Mouse (Mus musculus) left cerebral cortex, postnatal 36 days (tissue): Measurements from ENCODE around the gene Sar1b. TPM values are rescaled to one million over a fixed set of nuclear protein-coding genes. Genes with fewer than 3 reads are reported as not detected.
A peak's percentile ranks its signal among the peaks of the same experiment; 100 is the strongest.
"Not testable (repeated sequence)": the region's sequence is repeated elsewhere in the genome, so short reads cannot be mapped to it uniquely, and the experiment has no call there.

Source experiments
- DNase-seq, 2 experiments: peaks; one replicate each; pipeline ENCODE4 v3.0.0; 2021 to 2022; ENCODE audit warnings: low spot score in 2 of 2, mixed read lengths in 1 of 2
- intact Hi-C: fragments of 180-260 bp; cut with DNase I; formaldehyde crosslinking; loops from one replicate; pipeline ENCODE4 v1.15.1; 2025
- total RNA-seq, 2 experiments: library from RNA; stranded (reverse); gene quantifications; 2 replicates each; pipeline ENCODE4 v1.2.3; 2021

Sar1b gene
- total RNA-seq, 2 experiments from 2014 or later: 63.1 to 65.0 TPM

- no peak for DNase-seq
- intact Hi-C loops: no loop called here
Observed at GRCm38 (mm10) chr11:51768296-51768695, 4.8 kb downstream of the Sar1b start.

GRCm38 (mm10) chr11:51775507-51775906 lies 12.0 kb downstream of the Sar1b start:
- intact Hi-C loops: no loop called here
- DNase-seq: no peak

GRCm38 (mm10) chr11:51777478-51777877 lies 14.0 kb downstream of the Sar1b start:
- intact Hi-C loops: no loop called here
- no peak for DNase-seq

GRCm38 (mm10) chr11:51780773-51781267 lies 17.3 kb downstream of the Sar1b start:
- intact Hi-C loops: no loop called here
- DNase-seq: no peak

GRCm38 (mm10) chr11:51782721-51783120 lies 19.2 kb downstream of the Sar1b start:
- intact Hi-C loops: no loop called here

GRCm38 (mm10) chr11:51785926-51786325 lies 22.4 kb downstream of the Sar1b start:
- DNase-seq: no peak
- intact Hi-C loops: no loop called here

More at GRCm38 (mm10) chr11:51782721-51783120, 19.2 kb downstream of the Sar1b start:
- DNase-seq: no peak

GRCm38 (mm10) chr11:51789735-51790134 lies 26.2 kb downstream of the Sar1b start:
- intact Hi-C loops, DNase-seq: not testable (repeated sequence)

GRCm38 (mm10) chr11:51790662-51791061 lies 27.2 kb downstream of the Sar1b start:
- intact Hi-C loops: no loop called here
- DNase-seq: no peak

GRCm38 (mm10) chr11:51796272-51796671 lies 32.8 kb downstream of the Sar1b start:
- intact Hi-C loops: no loop called here

GRCm38 (mm10) chr11:51800634-51801325 lies 37.3 kb downstream of the Sar1b start:
- peak; percentile 58 to 60 for DNase-seq
- intact Hi-C loops: no loop called here

More at GRCm38 (mm10) chr11:51796272-51796671, 32.8 kb downstream of the Sar1b start:
- DNase-seq: no peak

GRCm38 (mm10) chr11:51805221-51805981 lies 41.9 kb downstream of the Sar1b start:
- DNase-seq: peak; percentile 64 to 71
- intact Hi-C loops: no loop called here

GRCm38 (mm10) chr11:51807108-51807879 lies 43.8 kb downstream of the Sar1b start:
- DNase-seq: no peak
- intact Hi-C loops: no loop called here

- intact Hi-C loops: loop anchor here (10.0 kb wide), 1 partner anchor 315 kb away; no protein-coding TSS in a partner anchor
- no peak for DNase-seq
Observed at GRCm38 (mm10) chr11:51809632-51810224, 46.2 kb downstream of the Sar1b start.

GRCm38 (mm10) chr11:51811230-51811629 lies 47.7 kb downstream of the Sar1b start:
- intact Hi-C loops: loop anchor here (10.0 kb wide), 1 partner anchor 314 kb away; no protein-coding TSS in a partner anchor
- DNase-seq: no peak

GRCm38 (mm10) chr11:51812022-51812546 lies 48.6 kb downstream of the Sar1b start:
- DNase-seq: no peak
- intact Hi-C loops: loop anchor here (10.0 kb wide), 1 partner anchor 313 kb away; no protein-coding TSS in a partner anchor

GRCm38 (mm10) chr11:51817756-51818155 lies 54.3 kb downstream of the Sar1b start:
- DNase-seq: peak; percentile 78 to 79
- intact Hi-C loops: loop anchor here (5.0 to 10.0 kb wide), 2 partner anchors 307 to 405 kb away; no protein-coding TSS in a partner anchor

GRCm38 (mm10) chr11:51818837-51819236 lies 55.4 kb downstream of the Sar1b start:
- DNase-seq: no peak
- intact Hi-C loops: loop anchor here (5.0 to 10.0 kb wide), 2 partner anchors 306 to 403 kb away; no protein-coding TSS in a partner anchor

GRCm38 (mm10) chr11:51819964-51820363 lies 56.5 kb downstream of the Sar1b start:
- intact Hi-C loops: loop anchor here (2.0 to 10.0 kb wide), 4 partner anchors 35 to 402 kb away; partner anchors contain the start of gene Cdkn2aipnl
- DNase-seq: no peak

GRCm38 (mm10) chr11:51820861-51821260 lies 57.4 kb downstream of the Sar1b start:
- intact Hi-C loops: loop anchor here (2.0 kb wide), 2 partner anchors 34 to 146 kb away; partner anchors contain the start of gene Cdkn2aipnl
- DNase-seq: peak; percentile 60 to 63
